9 mouse cellular contexts compared by ENCODE assay signal in the genomic region with DNA sequence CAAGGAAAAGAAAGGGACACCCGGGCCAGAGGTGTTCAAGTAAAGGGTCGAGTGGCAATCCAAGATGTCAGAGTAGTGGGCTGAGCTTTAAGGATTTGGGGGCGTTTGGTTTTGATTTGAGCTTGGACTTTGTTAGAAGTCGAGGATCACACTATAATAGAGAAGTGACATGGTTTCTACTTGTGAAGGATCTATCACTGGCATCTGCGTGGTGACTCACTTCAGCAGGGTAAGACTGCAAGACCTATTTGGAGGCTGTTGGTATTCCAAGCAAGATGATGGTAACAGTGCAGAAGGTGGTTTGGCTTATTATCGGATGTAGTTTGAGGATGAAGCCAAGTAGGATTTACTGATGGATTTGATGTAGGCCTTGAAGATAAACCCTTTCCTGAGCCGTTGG. TPM values are rescaled to one million over a fixed set of nuclear protein-coding genes. Genes with fewer than 3 reads are reported as not detected.
A peak's percentile ranks its signal among the peaks of the same experiment; 100 is the strongest.
DNase-seq lines count a peak whose midpoint lies in the region; ATAC-seq lines count a peak whose summit lies in the region.
"Had no signal": no experiment of that assay in that cellular context is flagged by ENCODE, and none has a peak within 500 bp of the region (broad histone marks: within the 10 kb centered on the region; RNA-seq: fewer than 3 reads in every experiment).

No protein-coding gene starts in this region.

- peaks cover 13% of the 10 kb centered on the region for H3K4me1 ChIP-seq in kidney, embryonic 15.5 days
- H3K4me1 ChIP-seq in intestine, embryonic 14.5 days (replicated peaks; ENCODE audit: control insufficient read depth, insufficient read depth, low read length) = peaks cover 12% of the 10 kb centered on the region
- peaks cover 7% of the 10 kb centered on the region for H3K4me1 ChIP-seq in neural tube, embryonic 14.5 days (ENCODE audit: control insufficient read depth, insufficient read depth, low read length)

- H3K27me3 ChIP-seq in kidney, embryonic 15.5 days = no peaks in the 10 kb centered on the region
- H3K27me3 ChIP-seq in intestine, embryonic 14.5 days (replicated peaks; ENCODE audit: control insufficient read depth, insufficient read depth, low read length) = no peaks in the 10 kb centered on the region
- no peaks in the 10 kb centered on the region for H3K27me3 ChIP-seq in neural tube, embryonic 14.5 days (ENCODE audit: control insufficient read depth, insufficient read depth, low read length)

- peak overlapping the region; percentile 86 for H3K9ac ChIP-seq in kidney, embryonic 15.5 days
- H3K9ac ChIP-seq in intestine, embryonic 14.5 days (ENCODE audit: low read length) = peak overlapping the region; percentile 93
- peak overlapping the region; percentile 89; the same call in 1 of the 2 replicates for H3K9ac ChIP-seq in neural tube, embryonic 14.5 days (replicated peaks; ENCODE audit: low read depth, low read length)

- H3K36me3 ChIP-seq in kidney, embryonic 15.5 days = peaks cover 29% of the 10 kb centered on the region
- H3K36me3 ChIP-seq in intestine, embryonic 14.5 days (ENCODE audit: control insufficient read depth, insufficient read depth, low read length) = peaks cover 28% of the 10 kb centered on the region
- peaks cover 13% of the 10 kb centered on the region; the same call in 1 of the 2 replicates for H3K36me3 ChIP-seq in neural tube, embryonic 14.5 days (ENCODE audit: control insufficient read depth, insufficient read depth, low read length)

- no peak for ATAC-seq in kidney, embryonic 15.5 days (replicated peaks; ENCODE audit: low FRiP score)
- no peak for ATAC-seq in intestine, embryonic 14.5 days (replicated peaks; ENCODE audit: low FRiP score, low TSS enrichment, low read depth)
- no peak for ATAC-seq in neural tube, embryonic 14.5 days (ENCODE audit: low read depth)

- H3K27ac ChIP-seq in kidney, embryonic 15.5 days = no peak overlapping the region
- no peak overlapping the region for H3K27ac ChIP-seq in intestine, embryonic 14.5 days (ENCODE audit: low read depth)
- H3K27ac ChIP-seq in neural tube, embryonic 14.5 days (ENCODE audit: low read depth, low read length) = no peak overlapping the region

- peak overlapping the region; percentile 58 for H3K4me2 ChIP-seq in kidney, embryonic 15.5 days
- peak overlapping the region; percentile 84 for H3K4me2 ChIP-seq in intestine, embryonic 14.5 days (ENCODE audit: low read length)
- H3K4me2 ChIP-seq in neural tube, embryonic 14.5 days (ENCODE audit: low read depth, low read length) = peak overlapping the region; percentile 72

- no peak for DNase-seq in kidney, postnatal 4 days
- DNase-seq in c-Kit-positive CD71-positive TER-119-positive erythroid progenitor cells, embryonic 14.5 days (ENCODE audit: low spot score) = peak; percentile 23
- peak; percentile 56 for DNase-seq in intestine, embryonic 14.5 days (ENCODE audit: low spot score)
- DNase-seq in adrenal gland, postnatal 36 days = no peak
- no peak for DNase-seq in left cerebral cortex, adult 8-10 months (ENCODE audit: low spot score in 2 of 2)
- no peak for DNase-seq in kidney, postnatal 10 days

- H3K9me3 ChIP-seq in kidney, embryonic 15.5 days (replicated peaks) = no peaks in the 10 kb centered on the region
- H3K9me3 ChIP-seq in intestine, embryonic 14.5 days (ENCODE audit: control insufficient read depth, low read length) = no peaks in the 10 kb centered on the region
- H3K9me3 ChIP-seq in neural tube, embryonic 14.5 days (ENCODE audit: control insufficient read depth, low read length) = no peaks in the 10 kb centered on the region

- 50% methylated on average over 7 of the region's 7 CpGs for WGBS in kidney, embryonic 15.5 days
- WGBS in intestine, embryonic 14.5 days = 56% methylated on average over 7 of the region's 7 CpGs
- WGBS in neural tube, embryonic 14.5 days = 56% methylated on average over 7 of the region's 7 CpGs

- peak overlapping the region; percentile 70 for H3K4me3 ChIP-seq in kidney, embryonic 15.5 days (replicated peaks)
- peak overlapping the region; percentile 89 for H3K4me3 ChIP-seq in intestine, embryonic 14.5 days (ENCODE audit: low read depth, low read length)
- H3K4me3 ChIP-seq in neural tube, embryonic 14.5 days (ENCODE audit: low read depth, low read length) = peak overlapping the region; percentile 53

RNA-seq across cellular contexts. Expression of gene Mrps35, which starts 1.1 kb away (rescaled TPM):
- 114 and 118 TPM in 2 replicates for polyA plus RNA-seq in kidney, embryonic 15.5 days (2015; fragmentation: Nextera tagmentation; extraction: Ambion mirVana)
- polyA plus RNA-seq in intestine, embryonic 14.5 days (2014; fragmentation: Nextera tagmentation; extraction: Ambion mirVana) = 149 TPM in 2 replicates
- polyA plus RNA-seq in neural tube, embryonic 14.5 days (2014; fragmentation: Nextera tagmentation; extraction: Ambion mirVana) = 66.2 and 82.3 TPM in 2 replicates
- 100 to 1,000 TPM in 1 of 2 experiments, 10 to 100 TPM in 1; 84.7 to 108 TPM for total RNA-seq in adrenal gland, postnatal 36 days (2021)
- total RNA-seq in left cerebral cortex, adult 8-10 months (2022) = 10 to 100 TPM; 34.0 to 46.9 (median 39.1) TPM

RNA-seq across cellular contexts. Expression of gene Rep15, which starts 11.2 kb away (rescaled TPM):
- 1.4 and 1.5 TPM in 2 replicates for polyA plus RNA-seq in kidney, embryonic 15.5 days (2015; fragmentation: Nextera tagmentation; extraction: Ambion mirVana)
- polyA plus RNA-seq in intestine, embryonic 14.5 days (2014; fragmentation: Nextera tagmentation; extraction: Ambion mirVana) = 1.8 and 2.5 TPM in 2 replicates
- polyA plus RNA-seq in neural tube, embryonic 14.5 days (2014; fragmentation: Nextera tagmentation; extraction: Ambion mirVana) = 0.60 and 0.79 TPM in 2 replicates
- total RNA-seq in adrenal gland, postnatal 36 days (2021) = 1 to 10 TPM; 1.2 to 1.4 TPM
- 1 to 10 TPM; 1.5 to 2.4 (median 1.9) TPM for total RNA-seq in left cerebral cortex, adult 8-10 months (2022)

RNA-seq across cellular contexts. Expression of gene Mansc4, which starts 43.2 kb away (rescaled TPM):
- 4.6 and 5.0 TPM in 2 replicates for polyA plus RNA-seq in kidney, embryonic 15.5 days (2015; fragmentation: Nextera tagmentation; extraction: Ambion mirVana)
- polyA plus RNA-seq in intestine, embryonic 14.5 days (2014; fragmentation: Nextera tagmentation; extraction: Ambion mirVana) = 2.6 and 3.0 TPM in 2 replicates
- polyA plus RNA-seq in neural tube, embryonic 14.5 days (2014; fragmentation: Nextera tagmentation; extraction: Ambion mirVana) = 0.66 and 1.1 TPM in 2 replicates
- under 1 TPM in 1 of 2 experiments, not detected in 1; 0.33 TPM for total RNA-seq in adrenal gland, postnatal 36 days (2021)
- total RNA-seq in left cerebral cortex, adult 8-10 months (2022) = under 1 TPM in 2 of 4 experiments, not detected in 2; 0.34 to 0.58 TPM
- total RNA-seq: neutrophil, adult 5-6 weeks had no signal

RNA-seq across cellular contexts. Expression of gene Klhl42, which starts 47.5 kb away (rescaled TPM):
- polyA plus RNA-seq in kidney, embryonic 15.5 days (2015; fragmentation: Nextera tagmentation; extraction: Ambion mirVana) = 6.4 and 6.5 TPM in 2 replicates
- polyA plus RNA-seq in intestine, embryonic 14.5 days (2014; fragmentation: Nextera tagmentation; extraction: Ambion mirVana) = 11.2 and 11.3 TPM in 2 replicates
- 9.7 and 10.3 TPM in 2 replicates for polyA plus RNA-seq in neural tube, embryonic 14.5 days (2014; fragmentation: Nextera tagmentation; extraction: Ambion mirVana)
- total RNA-seq in adrenal gland, postnatal 36 days (2021) = 10 to 100 TPM; 23.1 to 30.4 TPM
- 10 to 100 TPM; 20.1 to 23.6 (median 21.6) TPM for total RNA-seq in left cerebral cortex, adult 8-10 months (2022)

Comparison
In these comparisons a context has a peak if more than half of its experiments do, and no peak if none do; other contexts are left out.
1. DNase-seq: peak in c-Kit-positive CD71-positive TER-119-positive erythroid progenitor cells, embryonic 14.5 days (single experiment) and intestine, embryonic 14.5 days (single experiment); none in kidney, postnatal 4 days (0 of 2), adrenal gland, postnatal 36 days (0 of 2), left cerebral cortex, adult 8-10 months (0 of 2) and kidney, postnatal 10 days (single experiment).
2. Peak in every context shown above with its lines, with median percentiles within 50 percentile points of each other: H3K4me2 ChIP-seq, H3K4me3 ChIP-seq and H3K9ac ChIP-seq.